Mouse (Mus musculus) CH12.LX (cell line): Measurements from ENCODE around the gene Ppp1cc. TPM values are rescaled to one million over a fixed set of nuclear protein-coding genes. Genes with fewer than 3 reads are reported as not detected.

Experiments
- DNase-seq: peaks from one replicate; pipeline ENCODE4 v3.0.0-alpha.2; 2013; ENCODE audit errors: extremely low read depth
- H3K27ac ChIP-seq: 2 replicates; pipeline ENCODE4 v1.5.1; 2012; ENCODE audit warnings: low read depth, mild to moderate bottlenecking, control low read depth, moderate library complexity; ENCODE audit not compliant: insufficient read depth
- H3K27me3 ChIP-seq: replicated peaks from 2 replicates; pipeline ENCODE3; 2012; ENCODE audit warnings: inconsistent platforms
- H3K36me3 ChIP-seq, 2 experiments: replicated peaks in 1 of 2; 2 replicates each; pipeline versions ENCODE3 to v1.6.1; 2012; ENCODE audit warnings: inconsistent platforms in 1 of 2, low read length in 1 of 2, mild to moderate bottlenecking in 1 of 2, mixed read lengths in 1 of 2, moderate library complexity in 1 of 2; ENCODE audit not compliant: control insufficient read depth in 1 of 2, insufficient read depth in 1 of 2
- H3K4me1 ChIP-seq, 2 experiments: 2 replicates each; pipeline ENCODE4 v1.6.1; 2012; ENCODE audit warnings: inconsistent platforms in 1 of 2, moderate library complexity in 1 of 2; ENCODE audit not compliant: insufficient read depth in 2 of 2, control insufficient read depth in 1 of 2
- H3K4me2 ChIP-seq: 2 replicates; pipeline ENCODE4 v1.6.1; 2012; ENCODE audit warnings: low read depth, mild to moderate bottlenecking, control low read depth; ENCODE audit not compliant: poor library complexity, insufficient read depth, severe bottlenecking
- H3K4me3 ChIP-seq, 3 experiments: fragments of 150-350 bp in 1 of 3; sonication (generic) in 1 of 3; replicated peaks in 1 of 3; 2 replicates each; pipeline versions ENCODE3 to v1.5.1; 2011 to 2012; ENCODE audit warnings: low read depth in 2 of 3, low read length in 2 of 3, mild to moderate bottlenecking in 2 of 3, moderate library complexity in 2 of 3, control low read depth in 1 of 3, improper control_type of control experiment in 1 of 3, inconsistent platforms in 1 of 3, mixed read lengths in 1 of 3; ENCODE audit not compliant: poor library complexity in 1 of 3
- H3K79me2 ChIP-seq: replicated peaks from 2 replicates; pipeline ENCODE4 v1.6.1; 2012; ENCODE audit warnings: mild to moderate bottlenecking, moderate library complexity; ENCODE audit not compliant: control insufficient read depth, poor library complexity, insufficient read depth, severe bottlenecking; ENCODE audit errors: extremely low read depth
- H3K9ac ChIP-seq: 2 replicates; pipeline ENCODE4 v1.6.1; 2012; ENCODE audit warnings: low read depth, mild to moderate bottlenecking, control low read depth, moderate library complexity; ENCODE audit not compliant: insufficient read depth
- H3K9me3 ChIP-seq: replicated peaks from 2 replicates; pipeline ENCODE3; 2012; ENCODE audit warnings: low read length, inconsistent platforms, mixed read lengths
- BHLHE40 ChIP-seq: IDR thresholded peaks from 2 replicates; pipeline ENCODE4 v1.6.1; 2011; ENCODE audit warnings: mild to moderate bottlenecking, low read depth, low read length, improper control_type of control experiment
- CHD2 ChIP-seq: IDR thresholded peaks from 2 replicates; pipeline ENCODE4 v1.6.1; 2011; ENCODE audit warnings: low read length, improper control_type of control experiment
- CTCF ChIP-seq, 2 experiments: IDR thresholded peaks in 1 of 2; conservative IDR thresholded peaks in 1 of 2; 2 replicates each; pipeline ENCODE4 v1.5.1; 2011 to 2012; ENCODE audit warnings: low read depth in 2 of 2, low read length in 2 of 2, improper control_type of control experiment in 1 of 2, inconsistent platforms in 1 of 2, mild to moderate bottlenecking in 1 of 2, moderate library complexity in 1 of 2
- E2F4 ChIP-seq: IDR thresholded peaks from 2 replicates; pipeline ENCODE4 v1.6.1; 2011; ENCODE audit warnings: low read depth, low read length, improper control_type of control experiment; ENCODE audit not compliant: insufficient replicate concordance
- EP300 ChIP-seq: IDR thresholded peaks from 2 replicates; pipeline ENCODE4 v1.6.1; 2011; ENCODE audit warnings: low read length, improper control_type of control experiment
- ETS1 ChIP-seq: conservative IDR thresholded peaks from 2 replicates; pipeline ENCODE4 v1.6.1; 2012; ENCODE audit warnings: low read depth, mild to moderate bottlenecking, inconsistent platforms, low read length, improper control_type of control experiment, moderate library complexity
- GABPA ChIP-seq: IDR thresholded peaks from 2 replicates; pipeline ENCODE4 v1.6.1; 2012; ENCODE audit warnings: low read depth, low read length, improper control_type of control experiment, inconsistent platforms; ENCODE audit not compliant: insufficient replicate concordance
- JUN ChIP-seq: IDR thresholded peaks from 2 replicates; pipeline ENCODE4 v1.6.1; 2011; ENCODE audit warnings: low read depth, mild to moderate bottlenecking, low read length, improper control_type of control experiment, moderate library complexity; ENCODE audit not compliant: insufficient read depth
- JUND ChIP-seq: conservative IDR thresholded peaks from 2 replicates; pipeline ENCODE4 v1.6.1; 2011; ENCODE audit warnings: low read depth, low read length, improper control_type of control experiment
- KAT2A ChIP-seq: IDR thresholded peaks from 2 replicates; pipeline ENCODE4 v1.6.1; 2012; ENCODE audit warnings: low read length, improper control_type of control experiment, inconsistent platforms; ENCODE audit not compliant: insufficient replicate concordance
- MAFK ChIP-seq: IDR thresholded peaks from 2 replicates; pipeline ENCODE4 v1.6.1; 2011; ENCODE audit warnings: low read length, improper control_type of control experiment; ENCODE audit not compliant: insufficient replicate concordance
- MAX ChIP-seq: IDR thresholded peaks from 2 replicates; pipeline ENCODE4 v1.6.1; 2011; ENCODE audit warnings: low read length, improper control_type of control experiment
- MXI1 ChIP-seq: IDR thresholded peaks from 2 replicates; pipeline ENCODE4 v1.6.1; 2011; ENCODE audit warnings: mild to moderate bottlenecking, low read depth, low read length, improper control_type of control experiment
- MYC ChIP-seq: IDR thresholded peaks from 2 replicates; pipeline ENCODE4 v1.6.1; 2011; ENCODE audit warnings: low read depth, mild to moderate bottlenecking, improper control_type of control experiment, low read length
- POLR2AphosphoS2 ChIP-seq: IDR thresholded peaks from 2 replicates; pipeline ENCODE4 v1.6.1; 2011; ENCODE audit warnings: low read depth, low read length, improper control_type of control experiment
- RAD21 ChIP-seq: IDR thresholded peaks from 2 replicates; pipeline ENCODE4 v1.6.1; 2011; ENCODE audit warnings: low read depth, mild to moderate bottlenecking, low read length, improper control_type of control experiment, moderate library complexity
- SIN3A ChIP-seq: IDR thresholded peaks from 2 replicates; pipeline ENCODE4 v1.6.1; 2012; ENCODE audit warnings: low read length, improper control_type of control experiment, inconsistent platforms
- SMC3 ChIP-seq: IDR thresholded peaks from 2 replicates; pipeline ENCODE4 v1.6.1; 2011; ENCODE audit warnings: low read depth, low read length, improper control_type of control experiment
- TBP ChIP-seq: conservative IDR thresholded peaks from 2 replicates; pipeline ENCODE4 v1.6.1; 2011; ENCODE audit warnings: low read depth, low read length, improper control_type of control experiment
- ZC3H11A ChIP-seq: IDR thresholded peaks from 2 replicates; pipeline ENCODE4 v1.6.1; 2012; ENCODE audit warnings: low read depth, mild to moderate bottlenecking, inconsistent platforms, low read length, improper control_type of control experiment
- ZKSCAN1 ChIP-seq: IDR thresholded peaks from 2 replicates; pipeline ENCODE4 v1.6.1; 2012; ENCODE audit warnings: low read depth, inconsistent platforms, low read length, improper control_type of control experiment, borderline replicate concordance
- ZNF384 ChIP-seq: IDR thresholded peaks from 2 replicates; pipeline ENCODE4 v1.6.1; 2012; ENCODE audit warnings: low read depth, low read length, improper control_type of control experiment, inconsistent platforms
- dilution Hi-C: fragments of 300-500 bp; cut with MboI; formaldehyde crosslinking; loops from 2 replicates; pipeline ENCODE4 v1.14.3; 2020; ENCODE audit warnings: low sequenced_read_pairs; ENCODE audit not compliant: extremely low pct_unique_long_range_greater_than_20kb, extremely low pct_ligation_motif_present
- in situ Hi-C: fragments of 300-500 bp; cut with MboI; formaldehyde crosslinking; loops from 3 replicates; pipeline ENCODE4 v1.14.3; 2019; ENCODE audit warnings: low sequenced_read_pairs, low pct_ligation_motif_present, low pct_unique_long_range_greater_than_20kb, mixed read lengths
- polyA plus RNA-seq: library from polyadenylated mRNA; unstranded; fragments of >175 nt; gene quantifications from 2 replicates; pipeline ENCODE4 v1.2.1, GENCODE M21; 2012; ENCODE audit warnings: low read depth; ENCODE audit not compliant: insufficient read length
- total RNA-seq, 2 experiments: library from RNA; depleted of rRNA; stranded (reverse); fragments of 300-350 nt in 1 of 2; fragments of >200 nt in 1 of 2; gene quantifications; 2 replicates each; pipeline ENCODE4 v1.2.3; 2012 to 2014

Ppp1cc gene
- total and polyA plus RNA-seq, 3 experiments, result 191 to 406 (median 358) TPM

DNA sequence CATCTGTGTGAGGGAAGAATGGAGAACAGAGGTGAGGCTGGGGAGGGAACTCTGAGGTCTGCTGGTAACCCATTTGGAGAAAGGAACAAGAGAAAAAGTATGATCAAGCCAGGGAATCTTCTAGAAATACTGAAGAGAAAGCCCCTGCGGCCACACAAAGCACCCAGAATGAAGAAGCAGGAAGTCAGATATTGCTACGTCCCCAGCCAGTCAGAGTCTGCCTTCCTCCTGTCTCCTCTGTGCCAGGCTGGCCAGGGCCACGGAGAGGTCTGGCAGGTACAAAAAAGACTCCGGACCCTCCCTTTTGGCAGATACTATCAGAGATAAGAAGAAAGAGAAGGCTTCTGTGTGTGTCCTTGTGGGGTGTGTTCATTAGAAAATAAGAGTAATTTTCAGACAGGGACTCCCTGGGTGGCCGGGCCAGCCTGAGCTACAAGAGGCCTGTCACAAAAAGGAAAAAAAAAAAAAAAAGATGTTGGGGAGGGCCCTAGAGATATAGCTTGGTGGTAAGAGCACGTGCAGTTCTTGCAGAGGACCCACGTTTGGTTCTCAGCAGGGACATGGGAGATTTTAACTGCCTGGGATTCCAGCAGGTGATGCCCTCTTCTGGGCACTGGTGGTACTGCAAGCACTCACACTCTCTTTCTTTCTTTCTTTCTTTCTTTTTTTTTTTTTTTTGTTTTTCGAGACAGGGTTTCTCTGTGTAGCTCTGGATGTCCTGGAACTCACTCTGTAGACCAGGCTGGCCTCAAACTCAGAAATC, 15.7 kb upstream of the Ppp1cc start:
- dilution Hi-C loops, result no loop called here
- in situ Hi-C loops, result loop anchor here (25.0 kb wide), 2 partner anchors 120 to 495 kb away; partner anchors contain the start of genes P2rx7 and Tctn1
- Histone ChIP-seq H3K27ac (no peak overlapping the region), H3K4me1 (peaks cover 3 to 32% of the 10 kb centered on the region in 2 experiments), H3K9me3 (no peaks in the 10 kb centered on the region), H3K4me2 (no peak overlapping the region), H3K79me2 (no peaks in the 10 kb centered on the region), H3K4me3 (no peak overlapping the region), H3K9ac (no peak overlapping the region), H3K36me3 (peaks cover 0 to 4% of the 10 kb centered on the region in 2 experiments), H3K27me3 (no peaks in the 10 kb centered on the region)
- TF ChIP-seq SMC3, result peak; percentile 39
- no peak for TF ChIP-seq MAX
- no peak for TF ChIP-seq GABPA
- no peak for TF ChIP-seq E2F4
- no peak for TF ChIP-seq ZC3H11A
- TF ChIP-seq POLR2AphosphoS2, result no peak
- TF ChIP-seq TBP, result no peak
- TF ChIP-seq RAD21, result peak; percentile 26
- TF ChIP-seq MXI1, result no peak
- TF ChIP-seq ZNF384, result peak; percentile 80
- TF ChIP-seq CTCF (conservative IDR thresholded peaks at IDR 0.05 in 1 of 2, IDR thresholded peaks at IDR 0.05 in 1 of 2; ENCODE audit: low read depth in 2 of 2, low read length in 2 of 2), result peak; percentile 57 to 77
- 0 out of 2 replicates have a peak, but pooled peaks have one; percentile 35 for TF ChIP-seq MYC
- no peak for TF ChIP-seq SIN3A
- peak; percentile 79 for TF ChIP-seq BHLHE40
- DNase-seq, result peak; percentile 75

DNA sequence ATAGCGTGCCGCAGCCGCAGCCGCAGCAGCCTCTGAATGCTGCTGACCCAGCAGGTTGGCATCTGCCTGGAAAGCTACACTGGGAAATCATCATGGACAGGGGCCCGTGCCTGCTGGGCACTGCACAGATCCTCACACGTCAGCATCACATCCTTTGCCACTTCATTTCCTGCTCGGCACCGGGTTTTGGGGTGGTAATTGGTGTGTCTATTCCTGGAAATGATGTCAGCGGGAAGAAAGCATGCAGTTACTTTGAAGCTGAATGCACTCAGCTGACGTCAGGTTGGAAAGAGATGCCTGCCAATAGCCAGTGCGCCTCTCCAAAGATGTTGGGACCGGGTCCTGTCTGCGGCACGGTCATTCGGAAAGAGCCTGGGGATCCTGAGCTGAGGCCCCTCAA, 14.5 kb upstream of the Ppp1cc start:
- H3K9ac ChIP-seq, result no peak overlapping the region
- dilution Hi-C loops, result no loop called here
- no peak for DNase-seq
- no peak overlapping the region for H3K4me3 ChIP-seq
- no peaks in the 10 kb centered on the region for H3K9me3 ChIP-seq
- no peaks in the 10 kb centered on the region for H3K27me3 ChIP-seq
- TF ChIP-seq SIN3A, result no peak
- no peak for TF ChIP-seq MYC
- no peak for TF ChIP-seq MAX
- no peak for TF ChIP-seq ETS1
- no peak for TF ChIP-seq MAFK
- TF ChIP-seq EP300, result no peak
- TF ChIP-seq ZKSCAN1, result no peak
- TF ChIP-seq ZNF384, result no peak
- no peak for TF ChIP-seq CHD2
- TF ChIP-seq JUND, result no peak
- no peak for TF ChIP-seq GABPA
- no peak for TF ChIP-seq JUN
- TF ChIP-seq POLR2AphosphoS2, result no peak
- TF ChIP-seq KAT2A, result no peak
- no peak for TF ChIP-seq ZC3H11A
- no peak overlapping the region for H3K4me2 ChIP-seq
- no peaks in the 10 kb centered on the region for H3K79me2 ChIP-seq
- H3K4me1 ChIP-seq, result peaks cover 3 to 39% of the 10 kb centered on the region in 2 experiments
- in situ Hi-C loops, result loop anchor here (25.0 kb wide), 2 partner anchors 119 to 494 kb away; partner anchors contain the start of genes P2rx7 and Tctn1
- H3K36me3 ChIP-seq, result peaks cover 0 to 4% of the 10 kb centered on the region in 2 experiments
- no peak overlapping the region for H3K27ac ChIP-seq
